Mouse (Mus musculus) CD4-positive helper T cell, adult 2 months (primary cell): ENCODE data around the gene Ift27.

ENCODE experiments used
- DNase-seq: peaks from one replicate; pipeline ENCODE4 v3.0.0-alpha.2; 2012; ENCODE audit warnings: low read depth, missing footprints, low spot score

Gene Ift27

DNA sequence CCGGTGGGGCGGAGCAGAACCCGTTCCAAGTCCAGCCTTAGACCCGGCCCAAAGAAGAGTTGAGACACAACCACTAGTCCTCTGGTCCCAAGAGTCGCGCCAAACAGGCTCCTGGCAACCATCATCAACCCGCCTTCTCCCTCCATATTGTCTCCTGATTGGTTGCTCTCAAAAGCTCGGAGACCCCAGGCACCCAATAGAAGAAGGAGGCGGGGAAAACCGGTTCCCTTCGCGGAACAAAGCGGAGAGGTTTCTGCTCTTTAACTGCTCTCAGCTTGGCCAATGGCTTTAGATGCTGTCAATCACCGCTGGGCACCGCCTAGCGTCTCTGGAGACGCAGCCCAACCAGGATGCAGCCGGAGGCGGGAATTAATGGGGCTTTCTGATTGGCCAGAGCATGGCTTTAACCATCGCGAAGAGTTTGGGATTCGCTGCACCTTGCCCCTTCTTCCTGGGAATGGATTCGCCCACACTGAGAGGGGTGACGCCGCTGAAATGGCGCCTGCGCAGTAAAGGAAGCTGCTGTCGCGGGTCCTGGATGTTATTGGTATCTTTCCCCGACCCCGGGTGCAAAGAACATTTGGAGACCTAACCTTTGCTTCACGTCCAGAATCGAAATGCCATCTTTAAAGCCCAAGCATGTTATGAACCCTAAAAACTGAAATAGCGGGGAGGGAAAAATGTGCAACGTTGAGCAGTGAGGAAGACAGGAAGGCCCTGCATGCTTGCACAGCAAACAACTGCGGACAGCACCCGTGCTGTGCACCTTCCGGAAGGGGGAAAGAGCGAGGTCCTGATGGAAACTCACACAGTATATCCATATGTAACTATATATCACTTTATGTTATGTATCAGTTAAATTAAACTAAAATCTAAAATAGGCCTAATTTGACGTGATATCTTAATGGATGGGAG, at the start of gene Ift27:
Gene Ift27, minus strand, starts transcription at position 136 of the 915 bp plus-strand sequence.
- DNase-seq, result peak; percentile 100

DNA sequence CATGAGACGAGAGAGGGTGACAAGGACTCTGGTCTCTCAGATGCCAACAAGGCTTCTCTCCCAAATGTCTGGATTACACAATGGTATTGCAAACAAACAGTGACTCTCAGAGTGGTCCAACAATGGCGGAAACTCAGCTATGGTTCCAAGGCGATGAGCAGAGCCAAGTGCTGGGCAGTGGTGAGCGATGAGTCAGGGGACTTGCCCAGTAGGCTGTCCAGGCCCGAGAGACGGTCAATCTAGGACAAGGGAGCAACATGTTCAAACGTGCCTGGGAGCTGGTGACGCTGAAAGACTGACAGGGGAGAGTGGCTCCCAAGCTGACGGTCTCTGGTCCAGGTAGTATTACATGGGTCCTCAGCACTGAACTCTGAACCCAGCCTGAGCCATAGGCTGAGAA, 41.4 kb upstream of the Ift27 start:
- no peak for DNase-seq

- no peak for DNase-seq
Observed at GRCm38 (mm10) chr15:78211367-78211766, 37.5 kb upstream of the Ift27 start.

DNA sequence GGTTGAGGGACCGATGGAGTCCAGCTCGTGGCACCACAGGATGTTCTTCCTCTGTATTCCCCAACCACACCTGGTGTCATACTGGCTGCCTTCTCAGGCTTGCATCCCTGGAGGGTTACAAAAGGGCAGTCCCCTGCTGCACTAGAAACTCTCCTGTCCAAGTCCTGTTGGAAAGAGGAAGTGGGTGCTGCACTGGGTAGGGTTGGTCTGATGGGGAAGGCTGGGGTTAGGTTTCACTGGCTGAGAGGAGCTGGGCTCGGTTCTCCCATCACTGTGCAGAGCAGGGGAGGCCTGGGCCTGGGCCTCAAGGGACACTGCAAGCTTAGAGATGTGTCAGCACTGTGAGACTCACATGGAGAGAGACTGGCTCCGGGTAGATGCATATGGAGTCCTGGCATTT, 36.3 kb upstream of the Ift27 start:
- DNase-seq, result no peak

GRCm38 (mm10) chr15:78206312-78206711, 32.4 kb upstream of the Ift27 start, which contains the start of gene Pvalb:
Gene Pvalb (minus strand): TSS chr15:78206400.
- no peak for DNase-seq

DNA sequence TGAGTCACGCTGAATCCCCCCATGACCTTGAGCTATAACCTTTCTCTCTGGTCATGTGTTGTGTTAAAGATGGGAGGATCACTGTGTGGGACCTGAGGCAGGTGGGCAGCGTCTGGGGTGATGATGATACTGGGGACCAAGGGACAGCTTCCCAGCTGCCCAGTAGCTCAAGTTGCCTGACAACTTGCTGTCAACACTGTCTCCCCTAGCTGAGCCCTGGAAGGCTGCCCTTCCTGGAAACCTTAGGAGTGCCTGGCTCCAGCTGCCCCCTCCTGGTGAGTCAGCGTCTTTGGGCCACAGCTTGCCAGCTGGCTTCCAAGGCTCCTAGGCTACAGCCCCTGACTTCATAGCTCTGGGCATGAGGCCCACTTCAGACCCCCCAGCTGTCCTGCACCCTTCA, 31.3 kb upstream of the Ift27 start:
- DNase-seq, result no peak

GRCm38 (mm10) chr15:78204053-78204847, 30.3 kb upstream of the Ift27 start:
- DNase-seq, result no peak

GRCm38 (mm10) chr15:78195096-78195880, 21.4 kb upstream of the Ift27 start:
- no peak for DNase-seq

DNA sequence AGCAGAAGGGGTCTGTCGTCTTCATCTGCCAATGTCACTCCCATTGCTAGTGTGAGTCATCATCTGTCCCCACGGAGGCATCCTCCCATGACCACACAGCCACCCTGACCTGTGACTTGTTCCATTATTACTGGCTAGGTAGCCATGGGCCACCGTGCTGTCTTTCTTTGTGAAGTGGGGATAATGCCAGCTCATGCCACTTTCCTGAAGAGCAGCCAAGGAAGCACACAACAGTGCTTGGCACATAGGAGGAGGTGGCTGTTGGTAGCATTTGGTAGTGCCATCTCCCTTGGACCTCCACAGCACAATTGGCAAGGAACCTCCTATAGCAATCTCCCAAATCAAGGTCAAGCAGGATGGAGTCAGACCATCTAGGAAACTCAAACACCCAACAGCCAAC, 20.4 kb upstream of the Ift27 start:
- DNase-seq, result no peak

DNA sequence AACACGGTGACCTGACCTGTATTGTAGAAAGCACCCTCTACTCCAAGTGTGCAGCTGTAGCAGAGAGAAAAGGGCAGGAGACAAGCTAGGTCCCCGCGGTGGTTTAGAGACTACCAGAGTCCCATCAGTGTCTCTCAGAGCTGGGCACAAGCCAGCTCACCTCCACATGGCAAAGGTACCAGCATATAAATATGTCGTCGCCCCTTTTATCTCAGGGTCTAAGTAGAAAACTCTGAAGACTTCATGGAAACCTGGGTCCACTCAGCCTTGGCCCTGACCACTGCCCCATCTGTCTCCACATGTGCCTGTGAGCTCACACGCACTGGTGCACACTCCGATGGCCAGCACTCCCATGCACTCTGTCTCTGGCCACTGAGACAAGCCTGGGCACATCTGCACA, 15.7 kb upstream of the Ift27 start:
- no peak for DNase-seq

- DNase-seq, result no peak
Observed at GRCm38 (mm10) chr15:78188546-78188945, 14.6 kb upstream of the Ift27 start.

DNA sequence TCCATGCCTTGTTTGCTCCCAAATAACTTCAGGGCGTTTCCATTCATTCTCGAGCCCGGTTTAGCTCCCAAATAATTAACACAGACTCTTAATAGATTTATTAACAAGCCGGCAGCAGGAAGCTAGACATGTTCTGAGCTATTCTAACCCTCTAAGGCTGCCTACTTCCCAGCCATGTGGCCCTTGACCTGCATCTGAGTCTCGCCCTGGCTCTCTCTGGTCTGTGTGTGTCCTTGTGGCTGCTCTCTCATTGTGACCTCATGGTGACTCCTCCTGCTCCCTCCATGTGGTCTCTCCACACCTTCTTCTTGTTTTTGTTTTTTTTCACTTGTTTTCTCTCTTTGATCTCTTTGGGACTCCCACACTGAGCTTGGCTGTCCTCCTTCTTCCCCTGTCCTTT, 13.0 kb upstream of the Ift27 start:
- no peak for DNase-seq

DNA sequence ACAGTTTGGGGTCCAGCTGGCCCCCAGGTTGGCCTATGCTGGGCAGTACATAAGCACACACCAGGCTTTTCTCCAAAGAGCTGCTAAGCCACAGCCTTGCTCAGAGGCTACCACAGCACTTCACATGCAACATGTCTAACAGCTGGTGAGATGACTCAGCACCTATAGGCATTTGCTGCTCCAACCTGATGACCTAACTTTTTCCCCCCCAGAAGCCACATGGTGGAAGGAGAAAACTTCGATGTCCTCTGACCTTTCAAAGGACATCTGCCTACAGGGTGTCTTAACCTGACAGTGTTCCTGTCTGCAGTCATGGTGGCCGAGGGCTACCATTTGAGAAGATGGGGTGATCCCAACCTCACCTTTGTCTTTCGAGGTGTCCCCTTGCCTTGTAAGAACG, 11.7 kb upstream of the Ift27 start:
- no peak for DNase-seq

DNA sequence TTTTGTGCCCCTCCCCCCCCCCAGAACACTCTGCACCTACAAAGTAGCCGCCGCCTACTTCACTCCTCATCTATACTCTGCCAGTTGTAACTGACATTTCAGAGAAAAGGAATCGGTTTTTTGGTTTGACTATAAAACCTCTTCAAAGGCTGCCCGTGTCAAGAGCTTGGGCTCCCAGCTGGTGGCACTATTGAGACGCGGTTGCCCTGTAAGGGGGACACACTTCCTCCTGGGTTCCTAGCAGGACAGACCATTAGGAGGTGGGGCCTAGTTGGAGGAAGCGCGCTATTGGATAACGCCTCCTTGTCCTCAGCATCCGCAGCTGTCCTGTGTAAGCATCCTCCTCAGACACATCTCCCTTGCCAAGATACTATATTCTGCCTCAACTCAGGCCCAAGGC, 10.9 kb upstream of the Ift27 start:
- DNase-seq, result peak; percentile 35

- DNase-seq, result no peak
Observed at GRCm38 (mm10) chr15:78181701-78182405, 7.9 kb upstream of the Ift27 start.

GRCm38 (mm10) chr15:78179775-78180174, 5.9 kb upstream of the Ift27 start:
- DNase-seq, result no peak

- peak; percentile 78 for DNase-seq
Observed at GRCm38 (mm10) chr15:78178397-78178796, 4.5 kb upstream of the Ift27 start.

- no peak for DNase-seq
Observed at GRCm38 (mm10) chr15:78177257-78177656, 3.4 kb upstream of the Ift27 start.

DNA sequence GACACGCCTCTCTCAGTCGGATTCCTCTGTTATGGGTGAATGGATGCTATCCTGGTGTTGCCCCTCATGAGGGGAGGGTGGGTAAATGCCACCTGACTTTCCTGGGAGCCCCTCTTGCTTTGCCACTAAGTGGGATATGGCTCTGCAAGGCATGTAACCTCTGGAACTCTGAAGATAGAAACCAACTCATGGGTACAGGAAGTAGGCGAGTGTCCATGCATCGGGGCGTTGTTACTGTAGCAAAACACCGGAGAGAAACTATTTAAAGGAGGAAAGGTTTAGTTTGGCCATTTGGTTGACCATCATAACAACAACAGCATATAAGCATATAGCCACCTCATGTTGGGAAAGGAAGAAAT, 959 bp upstream of the Ift27 start:
- DNase-seq, result no peak

DNA sequence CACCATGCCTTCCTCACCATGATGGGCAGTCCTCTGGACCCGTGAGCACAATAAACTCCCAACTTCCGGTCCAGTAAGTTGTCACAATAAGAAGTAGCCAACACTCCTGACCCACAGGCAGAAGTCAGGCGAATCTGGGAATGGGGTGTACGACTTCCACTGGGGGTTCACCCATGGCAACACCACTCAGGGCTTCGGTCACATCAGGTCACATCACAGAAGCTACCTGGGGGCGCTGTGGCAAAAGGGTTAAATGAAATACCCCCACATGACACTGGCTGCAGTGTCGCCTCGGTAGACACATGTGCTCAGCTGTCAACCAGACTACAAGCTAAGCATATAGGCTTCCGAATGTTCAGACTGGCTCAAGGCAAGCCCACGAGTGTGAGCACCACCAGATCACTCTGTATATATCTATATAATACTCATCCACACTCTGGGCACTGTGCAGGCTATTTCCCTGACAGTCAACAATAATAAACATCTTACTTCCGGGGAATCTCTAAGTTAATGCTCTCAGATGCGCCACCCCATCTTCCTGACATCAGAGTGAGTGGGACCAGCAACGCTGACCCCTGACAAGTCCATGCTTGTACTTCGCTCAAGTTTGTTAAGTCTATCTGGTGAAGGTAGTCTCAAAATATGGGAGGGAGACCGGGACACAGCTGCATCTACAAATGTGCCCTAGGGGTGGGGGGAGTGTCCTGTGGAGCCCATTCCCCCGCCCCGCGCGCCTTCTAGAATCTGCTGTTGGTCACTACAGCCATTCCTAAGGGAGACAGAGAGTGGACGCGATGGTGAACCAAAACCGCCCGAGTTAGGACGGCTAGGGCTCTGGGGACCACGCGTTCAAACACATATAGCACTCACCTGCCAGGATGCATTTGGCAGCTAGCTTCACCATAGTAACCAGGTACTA, 749 bp downstream of the Ift27 start:
- DNase-seq, result peak; percentile 25
